ENCODE assay signal across 8 mouse cellular contexts in genomic region chr3:137864124-137864987, GRCm38 (mm10). TPM values are rescaled to one million over a fixed set of nuclear protein-coding genes. Genes with fewer than 3 reads are reported as not detected.
DNase-seq lines count a peak whose midpoint lies in the region; ATAC-seq lines count a peak whose summit lies in the region.

Gene H2afz, plus strand, starts transcription at chr3:137864487.

- H3K4me1 ChIP-seq in hindbrain, embryonic 16.5 days (ENCODE audit: control insufficient read depth, insufficient read depth, low read depth, low read length), result peaks cover 19% of the 10 kb centered on the region

- H3K9me3 ChIP-seq in hindbrain, embryonic 16.5 days (ENCODE audit: control insufficient read depth, low read length), result no peaks in the 10 kb centered on the region

- no peaks in the 10 kb centered on the region for H3K27me3 ChIP-seq in hindbrain, embryonic 16.5 days (replicated peaks; ENCODE audit: control insufficient read depth, insufficient read depth, low read length)

- H3K36me3 ChIP-seq in hindbrain, embryonic 16.5 days (ENCODE audit: control insufficient read depth, insufficient read depth, low read length), result no peaks in the 10 kb centered on the region
- H3K36me3 ChIP-seq in macrophage (ENCODE audit: inconsistent target), result no peaks in the 10 kb centered on the region

- WGBS in hindbrain, embryonic 16.5 days, result under 1% methylated on average over 63 of the region's 115 CpGs
- WGBS in macrophage (ENCODE audit: missing documents), result under 1% methylated on average over 85 of the region's 115 CpGs

- peak within 1 kb of the TSS; percentile 85 for H3K4me3 ChIP-seq in hindbrain, embryonic 16.5 days (ENCODE audit: low read length)
- peak within 1 kb of the TSS; percentile 77 for H3K4me3 ChIP-seq in macrophage (ENCODE audit: inconsistent target)

- peak within 1 kb of the TSS; percentile 62 for H3K4me2 ChIP-seq in hindbrain, embryonic 16.5 days (ENCODE audit: low read length)

- peak; percentile 97 for DNase-seq in T-cell, adult 2 months (ENCODE audit: low spot score)
- peak; percentile 96 to 98 for DNase-seq in cerebellum, postnatal 36 days
- peak; percentile 99 for DNase-seq in gastrocnemius, adult 18-20 months (ENCODE audit: low spot score)
- DNase-seq in left cerebral cortex, adult 18-20 months (ENCODE audit: low spot score in 2 of 2), result peak; percentile 97 to 99
- peak; percentile 99 for DNase-seq in right cerebral cortex, adult 18-20 months
- DNase-seq in urinary bladder, postnatal 10 days (ENCODE audit: low spot score), result peak; percentile 95

- peak within 1 kb of the TSS; percentile 92 for H3K9ac ChIP-seq in hindbrain, embryonic 16.5 days (ENCODE audit: low read depth, low read length)

- peak; percentile 96 for ATAC-seq in hindbrain, embryonic 16.5 days

- H3K79me2 ChIP-seq in macrophage (ENCODE audit: inconsistent target), result peaks cover 30% of the 10 kb centered on the region

- H3K27ac ChIP-seq in hindbrain, embryonic 16.5 days (ENCODE audit: low read depth, low read length), result peak within 1 kb of the TSS; percentile 95
- peak within 1 kb of the TSS; percentile 82 for H3K27ac ChIP-seq in macrophage

RNA-seq across cellular contexts. Expression of gene H2afz, which starts in this region (rescaled TPM):
- total RNA-seq in gastrocnemius, adult 18-20 months (2021), result 10 to 100 TPM; 56.4 to 59.8 TPM
- 683 and 688 TPM in 2 replicates for polyA plus RNA-seq in hindbrain, embryonic 16.5 days (2015; fragmentation: Nextera tagmentation; extraction: Ambion mirVana)
- total RNA-seq in left cerebral cortex, adult 18-20 months (2021), result 100 to 1,000 TPM; 196 to 220 TPM
- 10 to 100 TPM; 20.2 to 78.1 (median 45.3) TPM for total RNA-seq in macrophage (2018; cell fraction: chromatin; rRNA removed)
- 100 to 1,000 TPM; 120 to 200 (median 162) TPM for total RNA-seq in macrophage (2018; cell fraction: cytosol; rRNA removed)
- total RNA-seq in macrophage (2018; cell fraction: nucleus; rRNA removed), result 100 to 1,000 TPM in 6 of 26 experiments, 10 to 100 TPM in 20; 39.3 to 168 (median 74.9) TPM
- polyA plus RNA-seq in macrophage (2018), result 124 to 262 TPM (median 236 TPM) in 3 replicates

Comparison
In these comparisons a context has a peak if more than half of its experiments do, and no peak if none do; other contexts are left out.
1. Peak in every context shown above with its lines: DNase-seq, ATAC-seq, H3K4me3 ChIP-seq and H3K27ac ChIP-seq.